Mouse (Mus musculus): Measurements from ENCODE around the gene Gp9.
A peak's percentile ranks its signal among the peaks of the same experiment; 100 is the strongest.
"Not testable (repeated sequence)": the region's sequence is repeated elsewhere in the genome, so short reads cannot be mapped to it uniquely, and the experiment has no call there.

Gp9 gene

DNA sequence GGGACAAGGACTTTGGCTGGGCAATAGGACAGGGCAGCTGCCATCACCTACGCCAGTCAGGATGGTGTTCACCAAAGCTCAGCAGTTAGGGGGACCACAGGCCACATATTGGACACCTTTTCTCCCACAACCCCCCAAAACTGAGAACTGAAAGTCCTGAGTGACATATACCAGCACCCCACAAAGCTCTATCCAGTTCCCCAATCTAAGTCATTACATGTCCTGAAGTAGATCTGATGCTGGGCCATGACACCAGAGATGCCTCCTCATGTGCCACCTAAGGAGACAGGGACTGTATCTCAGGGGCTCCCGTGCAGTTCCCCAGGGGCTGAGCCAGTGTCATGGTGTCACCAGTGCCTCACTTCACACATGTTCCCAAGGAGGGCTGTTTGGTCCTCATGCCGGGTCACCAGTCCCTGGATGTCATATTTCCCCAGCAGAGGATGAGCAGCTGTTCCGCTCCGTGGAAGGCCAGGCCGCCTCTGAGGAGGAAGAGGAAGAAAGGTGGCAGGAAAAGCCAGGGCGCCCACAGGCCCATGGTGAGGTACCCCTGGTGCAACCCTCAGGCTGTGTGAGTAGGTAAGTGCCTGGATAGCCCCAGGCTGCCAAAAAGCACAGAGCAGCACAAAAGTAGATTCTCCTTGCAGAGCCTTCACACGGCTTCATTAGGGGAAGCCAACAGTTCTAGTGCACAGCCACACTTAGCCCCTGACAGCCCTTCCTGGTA, 27.5 kb upstream of the Gp9 start:
- no peak for DNase-seq

DNA sequence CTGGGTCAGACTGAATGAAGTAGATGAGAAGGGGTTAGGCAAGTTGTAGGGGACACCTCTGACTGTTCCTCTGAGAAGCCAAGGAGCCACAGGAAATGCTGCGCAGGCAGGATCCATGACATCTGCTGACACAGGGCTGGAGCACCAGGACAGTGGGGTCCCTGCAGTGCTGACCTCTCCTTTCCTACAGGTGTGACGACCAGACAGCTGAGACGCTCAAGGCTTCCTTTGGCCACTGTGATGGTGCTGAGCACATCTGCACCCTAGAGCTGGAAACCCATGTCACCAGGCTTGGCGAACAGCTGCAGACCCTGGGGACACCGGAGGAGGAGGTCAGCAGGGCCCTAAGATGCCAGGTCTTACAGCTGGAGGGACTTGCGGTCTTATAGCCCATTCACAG, 26.3 kb upstream of the Gp9 start:
- DNase-seq: no peak

DNA sequence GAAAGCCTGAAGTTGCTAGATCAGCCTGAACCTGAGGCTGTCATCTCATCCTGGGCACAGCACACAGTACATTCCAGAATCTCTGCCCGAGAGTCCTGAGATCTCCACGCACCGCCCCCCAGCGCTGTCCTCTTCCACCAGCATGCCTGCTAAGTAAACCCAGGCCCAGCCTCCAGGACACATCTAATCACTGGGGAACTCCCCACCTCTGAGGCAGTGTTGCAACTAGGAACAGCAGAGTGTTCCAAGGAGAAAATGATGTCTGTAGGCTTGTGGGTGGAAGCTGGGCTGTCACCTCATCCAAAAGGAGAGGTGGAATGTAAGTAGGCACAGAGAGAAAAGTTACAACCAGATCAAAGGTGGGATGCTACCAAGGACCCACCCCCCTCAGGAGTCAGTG, 22.7 kb upstream of the Gp9 start:
- no peak for DNase-seq

DNA sequence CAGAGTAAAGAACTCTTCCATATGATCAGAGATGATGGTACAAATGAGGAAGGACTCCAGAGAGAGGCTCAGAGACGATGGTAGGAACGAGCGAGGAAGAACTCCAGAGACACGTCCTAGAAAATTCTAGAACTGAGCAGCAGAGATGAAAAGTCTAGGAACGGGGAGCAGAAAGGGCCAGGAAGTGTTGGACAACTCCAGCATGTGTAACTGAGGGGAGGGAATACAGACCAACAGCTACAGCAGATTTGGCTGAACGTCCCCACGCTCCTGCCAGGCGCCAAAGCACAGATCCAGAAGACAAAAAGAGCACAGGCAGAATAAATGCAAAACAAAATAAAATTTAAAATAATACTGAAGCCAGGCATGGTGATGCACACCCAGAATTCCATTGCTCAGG, 21.0 kb upstream of the Gp9 start:
- DNase-seq: no peak

DNA sequence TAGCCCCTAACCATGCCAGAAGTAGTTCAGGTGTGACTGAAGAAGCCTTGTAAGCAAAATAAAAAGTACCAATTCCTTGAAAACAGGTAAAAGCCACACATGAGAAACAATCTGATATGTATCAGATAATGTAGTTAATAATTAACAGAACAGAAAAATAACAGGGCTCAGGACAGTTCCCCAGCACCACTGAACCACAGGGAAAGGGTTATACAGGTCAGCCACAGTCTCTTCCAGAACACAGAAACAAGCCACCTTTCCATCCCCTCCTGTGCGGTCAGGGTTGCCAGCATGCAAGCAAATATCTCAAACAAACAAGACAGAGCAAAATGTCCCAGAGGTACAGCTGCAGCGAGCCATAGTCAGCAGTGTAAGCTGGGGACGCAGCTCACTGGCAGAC, 18.5 kb upstream of the Gp9 start:
- peak; percentile 2 for DNase-seq

DNA sequence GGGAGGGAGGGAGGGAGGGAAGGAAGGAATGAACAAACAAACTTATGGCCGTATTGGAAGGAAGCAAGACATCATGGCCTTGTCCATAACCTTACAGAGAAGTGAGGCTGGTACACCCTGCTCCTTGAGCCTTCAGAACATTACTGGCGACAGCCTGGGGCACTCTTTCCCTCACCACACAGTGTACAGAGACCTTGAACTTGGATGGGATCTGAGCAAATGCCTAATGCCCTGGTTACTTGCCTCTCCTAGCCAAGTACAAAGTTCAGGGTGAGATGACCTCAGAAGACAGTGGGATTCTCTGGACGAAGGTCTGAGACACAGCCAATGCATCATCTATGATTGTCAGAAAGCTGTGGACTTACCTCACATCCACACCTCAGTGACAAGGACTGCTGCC, 18.0 kb upstream of the Gp9 start:
- DNase-seq: peak; percentile 3

DNA sequence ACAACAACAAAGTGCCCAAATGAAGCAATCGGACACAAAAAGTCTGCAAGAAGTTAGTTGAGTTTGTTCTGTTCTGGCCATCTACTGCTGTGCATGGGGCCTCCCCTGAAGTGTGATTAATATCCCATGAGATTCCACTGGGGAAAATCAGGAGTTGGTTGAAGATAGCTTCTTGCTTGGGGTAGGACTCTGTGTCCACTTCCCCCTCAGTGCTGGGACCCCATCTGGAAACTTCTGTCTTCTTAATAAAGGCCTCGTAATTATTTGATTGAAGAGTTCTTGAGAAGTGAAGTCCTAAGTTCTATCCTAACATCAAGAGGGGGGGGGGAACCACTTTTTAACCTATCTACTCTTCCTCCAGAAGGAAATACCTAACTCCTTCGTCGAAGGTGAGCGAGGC, 15.7 kb upstream of the Gp9 start:
- peak; percentile 2 for DNase-seq

DNA sequence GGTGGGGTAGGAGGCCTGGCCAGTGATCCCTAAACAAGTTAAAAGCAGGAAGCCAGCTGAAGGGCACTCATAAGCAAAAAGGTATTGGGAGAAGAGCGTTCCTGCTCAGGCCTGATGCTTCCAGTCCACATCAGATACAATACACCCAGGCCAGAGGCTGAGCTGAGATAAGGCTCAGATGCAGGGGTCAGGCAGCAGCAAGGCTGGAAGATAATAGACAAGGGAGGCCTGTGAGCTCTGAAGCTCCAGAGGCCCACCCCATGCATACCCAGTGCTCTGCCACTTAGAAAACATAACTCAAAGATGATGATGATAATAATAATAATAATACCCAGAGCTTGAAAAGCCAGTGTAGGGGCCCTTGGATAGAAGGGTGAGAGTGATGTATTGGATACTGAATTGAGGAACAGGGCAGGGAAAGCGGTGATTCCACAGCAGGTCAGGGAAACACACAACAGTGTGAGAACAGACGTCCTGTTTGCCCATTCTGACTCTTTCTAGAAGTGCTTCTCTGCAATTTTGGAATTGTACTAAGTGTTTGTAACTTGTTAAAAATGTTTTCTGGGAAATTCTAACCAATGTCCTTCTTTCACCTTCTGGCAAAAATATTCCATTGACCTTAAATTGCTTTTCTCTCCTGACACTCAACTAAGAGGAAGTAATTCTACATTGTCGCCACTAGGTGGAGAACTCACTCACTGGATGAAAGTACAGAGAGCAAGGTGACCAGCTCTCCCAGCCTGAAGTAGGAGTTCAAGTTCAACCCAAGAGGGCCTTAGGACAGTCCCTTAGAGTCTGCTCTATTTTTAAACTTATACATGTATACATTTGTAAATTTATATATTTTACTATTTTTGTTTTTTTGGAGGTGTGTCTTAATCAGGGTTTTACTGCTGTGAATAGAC, 14.2 kb upstream of the Gp9 start:
- DNase-seq: peak; percentile 27

DNA sequence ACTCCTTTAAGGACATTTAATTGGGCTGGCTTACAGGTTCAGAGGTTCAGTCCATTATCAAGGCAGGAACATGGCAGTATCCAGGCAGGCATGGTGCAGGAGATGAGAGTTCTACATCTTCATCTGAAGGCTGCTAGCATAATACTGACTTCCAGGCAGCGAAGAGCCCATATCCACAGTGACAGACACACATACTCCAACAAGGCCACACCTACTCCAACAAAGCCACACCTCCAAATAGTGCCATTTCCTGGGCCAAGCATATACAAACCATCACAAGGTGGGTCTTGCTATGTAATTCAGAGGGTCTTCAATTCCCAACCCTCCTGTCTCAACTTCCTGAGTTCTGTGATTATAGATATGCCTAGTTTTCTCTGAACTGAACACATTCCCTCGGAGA, 13.6 kb upstream of the Gp9 start:
- DNase-seq: not testable (repeated sequence)

DNA sequence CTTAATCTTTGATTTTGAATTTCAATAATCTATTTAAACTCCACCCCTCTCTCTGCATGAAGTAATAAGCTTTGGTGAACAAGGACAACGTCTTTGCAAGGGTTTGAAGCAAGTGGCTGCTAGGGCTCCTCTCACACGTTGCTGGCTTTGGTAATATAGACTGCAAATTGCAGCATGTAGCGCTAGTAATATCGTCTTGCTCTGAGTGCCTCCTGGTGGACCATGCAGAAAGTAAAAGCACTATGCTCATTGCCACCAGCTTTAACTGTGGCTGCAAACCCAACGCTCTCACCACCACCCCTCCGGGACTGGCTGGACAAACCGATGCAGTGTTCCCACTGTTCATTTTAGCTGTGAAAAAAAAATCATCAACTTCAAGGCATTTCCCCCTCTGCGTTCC, 7.2 kb upstream of the Gp9 start:
- peak; percentile 53 for DNase-seq

DNA sequence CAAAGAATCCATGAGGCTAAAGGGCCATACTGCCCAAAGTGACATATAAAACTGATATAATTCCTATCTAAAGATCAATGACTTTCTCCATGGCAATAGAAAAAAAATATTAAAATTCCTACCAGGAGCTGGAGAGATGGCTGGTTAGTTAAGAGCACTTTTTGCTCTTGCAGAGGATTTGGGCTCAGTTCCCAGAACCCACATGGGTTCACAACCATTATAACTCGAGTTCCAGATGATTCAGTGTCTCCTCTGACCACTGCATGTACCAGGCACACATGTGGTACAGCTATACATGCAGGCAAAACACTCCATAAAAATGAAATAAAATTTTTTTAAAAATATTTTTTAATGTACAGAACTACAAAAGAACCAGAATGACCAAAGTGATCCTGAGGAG, 3.4 kb upstream of the Gp9 start:
- no peak for DNase-seq

DNA sequence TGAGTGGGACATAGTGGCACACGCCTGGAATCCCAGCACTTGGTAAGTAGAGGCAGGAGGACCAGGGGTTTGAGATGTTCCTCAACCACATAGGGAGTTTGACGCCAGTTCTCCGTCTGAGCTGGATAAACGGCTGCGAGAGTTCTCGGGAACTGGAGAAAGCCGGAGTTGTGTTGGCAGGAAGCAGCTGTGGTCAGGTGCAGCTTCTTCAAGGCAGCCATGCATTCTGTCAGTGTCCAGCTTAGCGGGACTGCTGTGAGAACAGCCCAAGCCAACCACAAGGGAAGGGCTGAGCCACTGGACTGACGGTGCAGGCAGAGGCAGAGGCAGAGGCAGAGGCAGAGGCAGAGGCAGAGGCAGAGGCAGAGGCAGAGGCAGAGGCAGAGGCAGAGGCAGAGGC, 3.0 kb upstream of the Gp9 start:
- no peak for DNase-seq

DNA sequence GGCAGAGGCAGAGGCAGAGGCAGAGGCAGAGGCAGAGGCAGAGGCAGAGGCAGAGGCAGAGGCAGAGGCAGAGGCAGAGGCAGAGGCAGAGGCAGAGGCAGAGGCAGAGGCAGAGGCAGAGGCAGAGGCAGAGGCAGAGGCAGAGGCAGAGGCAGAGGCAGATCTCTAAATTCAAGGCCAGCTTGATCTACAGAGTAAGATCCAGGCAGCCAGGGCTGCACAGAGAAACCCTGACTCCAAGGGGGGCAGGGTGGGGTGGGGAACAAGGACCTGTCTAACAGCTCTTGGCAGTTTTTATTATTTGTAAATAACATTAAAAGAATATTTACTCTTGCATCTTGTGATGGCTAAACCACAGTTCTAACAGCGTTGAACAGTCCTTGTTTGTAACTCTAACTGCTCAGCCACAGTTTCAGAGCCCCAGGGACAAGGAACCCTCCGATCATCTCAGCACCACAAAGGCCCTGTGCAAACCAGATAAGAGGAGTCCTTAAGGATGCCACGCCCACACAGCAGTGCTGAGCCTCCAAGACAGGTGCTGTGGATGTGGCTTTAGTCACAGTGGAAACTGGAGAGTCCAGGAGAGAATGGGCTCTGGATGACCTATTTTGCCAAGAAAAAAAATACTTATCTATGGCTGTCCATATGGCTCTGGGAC, 2.2 kb upstream of the Gp9 start:
- DNase-seq: no peak

DNA sequence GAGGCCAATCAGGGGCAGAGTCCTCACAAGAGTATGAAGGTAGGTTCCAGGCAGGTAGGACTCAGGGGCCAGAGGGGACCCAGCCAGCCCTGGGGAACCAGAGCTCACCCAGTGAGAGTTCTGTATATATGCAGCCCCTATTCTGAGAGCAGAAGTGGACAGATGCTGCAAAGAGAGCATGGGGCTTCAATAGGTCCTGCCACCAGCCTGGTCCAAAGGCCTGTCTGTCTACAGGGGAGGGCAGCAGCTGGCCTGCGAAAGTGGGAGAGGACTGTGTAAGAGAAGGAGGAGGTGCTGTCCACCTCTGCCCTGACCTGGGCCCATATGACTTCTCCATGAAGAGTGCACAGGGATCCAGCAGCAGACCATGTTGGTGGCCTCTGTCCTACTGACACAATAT, 1.2 kb upstream of the Gp9 start:
- DNase-seq: no peak

DNA sequence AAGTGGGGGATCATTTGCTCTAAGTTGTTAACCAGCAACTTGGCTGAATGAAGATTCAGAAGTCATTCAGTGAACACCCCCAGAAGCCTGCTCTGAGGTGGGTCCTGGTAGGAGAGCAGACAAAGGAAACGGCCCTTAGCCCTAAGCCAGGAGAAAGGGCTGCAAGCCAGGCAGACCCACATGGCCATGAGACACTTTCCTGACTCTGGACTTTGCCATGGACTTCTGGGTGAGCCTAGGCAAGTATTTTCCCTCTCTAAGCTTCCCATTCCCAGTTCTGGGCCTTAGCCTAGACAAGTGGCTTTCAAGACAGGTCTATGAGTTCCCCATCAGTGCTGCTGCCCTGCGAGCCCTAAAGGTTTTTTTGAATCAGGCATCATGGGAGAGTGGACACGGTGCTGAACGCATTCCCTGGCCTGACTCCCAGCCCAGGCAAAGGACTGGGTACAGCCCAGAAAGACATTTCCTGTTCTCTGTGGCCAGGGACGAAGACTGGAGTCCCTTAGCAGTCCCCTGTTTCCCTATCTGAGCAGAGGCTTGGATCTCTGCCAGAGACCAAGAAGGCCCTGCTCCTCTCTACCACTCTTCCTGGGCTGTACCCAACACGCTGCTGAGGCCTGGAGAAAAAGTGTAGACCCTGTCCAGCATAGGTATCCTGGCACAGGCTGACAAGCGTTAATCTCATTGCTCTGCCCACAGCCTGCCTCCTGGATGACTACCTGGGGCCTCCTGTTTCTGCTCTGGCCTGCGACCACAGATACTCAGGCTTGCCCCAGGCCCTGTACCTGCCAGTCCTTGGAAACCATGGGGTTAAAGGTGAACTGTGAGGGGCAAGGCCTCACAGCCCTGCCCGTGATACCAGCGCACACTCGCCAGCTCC, 662 bp downstream of the Gp9 start:
- DNase-seq: peak; percentile 42

DNA sequence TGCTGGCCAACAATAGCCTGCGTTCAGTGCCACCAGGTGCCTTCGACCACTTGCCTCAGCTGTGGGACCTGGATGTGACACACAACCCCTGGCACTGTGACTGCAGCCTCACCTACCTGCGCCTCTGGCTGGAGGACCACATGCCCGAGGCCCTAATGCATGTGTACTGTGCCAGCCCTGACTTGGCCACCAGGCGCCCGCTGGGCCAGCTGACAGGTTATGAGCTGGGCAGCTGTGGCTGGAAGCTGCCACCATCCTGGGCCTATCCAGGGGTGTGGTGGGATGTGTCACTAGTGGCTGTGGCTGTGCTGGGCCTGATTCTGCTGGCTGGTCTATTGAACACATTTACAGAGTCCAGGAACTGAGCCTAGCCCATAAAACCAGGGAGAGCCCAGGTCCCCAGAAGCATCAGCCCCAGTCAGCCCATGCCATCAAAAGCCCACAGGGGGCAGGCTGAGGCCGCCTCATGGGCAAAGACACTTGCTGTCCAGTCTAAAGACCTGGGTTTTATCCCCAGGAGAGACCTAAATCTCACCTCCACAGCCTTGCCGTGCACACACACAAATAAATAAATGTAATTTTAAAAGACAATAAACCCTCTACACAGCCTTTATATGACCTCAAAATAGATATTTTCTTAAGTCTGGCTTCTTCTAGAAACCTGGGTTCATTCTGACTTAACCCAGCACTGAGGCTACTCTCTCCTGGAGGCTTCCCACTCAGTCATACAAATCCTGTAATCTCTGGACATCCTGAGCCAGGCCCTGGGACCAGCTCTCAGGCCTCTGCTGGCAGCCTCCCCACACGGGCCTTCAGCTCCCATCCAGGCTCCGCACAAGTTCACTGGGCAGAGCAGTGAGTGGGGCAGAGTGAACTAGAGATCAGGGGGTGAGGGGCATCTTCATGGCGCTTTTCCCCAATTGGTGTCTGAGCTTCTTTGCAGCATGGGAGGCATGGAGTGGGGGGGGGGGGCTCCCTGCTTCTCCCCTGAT, 1.6 kb downstream of the Gp9 start:
- peak; percentile 32 for DNase-seq

DNA sequence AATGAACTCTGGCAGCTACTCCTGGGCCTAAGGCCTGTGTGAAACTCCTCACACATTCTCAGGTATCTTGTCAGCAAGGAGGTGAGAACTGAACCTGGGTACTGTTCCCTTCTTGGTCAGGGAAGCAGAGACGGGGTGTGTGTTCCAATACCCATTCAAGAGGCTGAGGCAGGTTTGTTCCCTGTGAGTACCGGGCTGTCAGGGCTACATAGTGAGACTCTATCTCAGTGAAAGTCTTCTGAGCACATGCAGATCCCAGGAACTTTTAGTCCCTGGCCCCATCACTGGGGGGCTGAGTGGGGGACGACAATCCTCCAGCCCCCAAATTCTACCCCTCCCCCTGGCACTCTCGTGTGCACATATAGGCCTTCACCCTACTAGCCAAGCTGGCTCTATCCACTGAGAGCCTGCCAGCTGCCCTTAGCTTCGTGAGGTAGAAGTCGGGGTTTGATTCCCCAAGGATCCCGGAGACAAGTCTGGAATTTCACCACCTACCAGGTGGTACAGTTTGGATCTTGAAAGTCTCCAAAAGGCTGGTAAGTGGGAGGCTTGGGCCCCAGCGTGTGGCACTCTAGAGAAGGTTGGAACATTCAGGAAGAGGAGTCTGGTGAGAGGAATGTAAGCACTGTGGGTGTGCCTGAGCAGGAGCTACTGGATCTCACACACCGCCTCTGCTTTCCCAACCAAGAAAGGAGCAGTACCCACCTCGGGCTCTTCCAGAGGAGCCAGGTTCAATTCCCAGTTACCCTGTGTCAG, 2.9 kb downstream of the Gp9 start:
- no peak for DNase-seq

DNA sequence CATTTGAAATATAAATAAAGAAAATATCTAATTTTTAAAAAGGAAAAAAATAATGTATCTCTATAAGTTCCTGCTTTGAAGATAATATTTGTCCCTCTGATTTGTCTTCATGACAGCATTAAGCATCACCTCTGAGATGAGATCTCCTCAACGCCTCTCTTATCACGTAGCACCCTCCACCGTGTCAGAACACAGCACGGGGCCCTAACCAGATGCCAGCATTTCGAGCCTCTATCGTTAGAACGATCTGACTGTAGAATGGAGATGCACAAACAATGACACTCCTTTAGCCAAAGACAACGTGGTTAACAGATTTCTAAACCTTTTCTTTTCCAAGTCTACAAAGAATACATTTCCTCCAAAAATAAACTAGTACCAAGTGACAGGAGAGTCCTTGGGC, 6.2 kb downstream of the Gp9 start:
- DNase-seq: no peak

DNA sequence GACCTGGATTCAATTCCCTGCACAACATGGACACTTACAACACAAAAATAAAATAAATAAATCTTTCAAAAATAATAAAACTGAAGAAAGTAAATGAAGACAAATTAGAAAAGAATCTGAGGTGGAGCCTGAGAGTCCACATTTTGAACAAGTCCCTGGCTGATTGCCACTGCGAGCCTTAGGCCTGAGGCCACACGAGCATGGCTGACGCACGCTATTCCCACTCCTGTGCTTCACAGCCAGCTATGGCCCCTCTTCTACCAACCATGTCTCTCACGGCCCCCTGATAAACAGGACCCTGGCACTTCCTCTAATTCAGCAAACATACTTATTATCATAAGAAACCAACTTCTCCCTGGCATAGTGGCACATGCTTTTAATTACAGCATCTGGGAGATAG, 8.7 kb downstream of the Gp9 start:
- no peak for DNase-seq

DNA sequence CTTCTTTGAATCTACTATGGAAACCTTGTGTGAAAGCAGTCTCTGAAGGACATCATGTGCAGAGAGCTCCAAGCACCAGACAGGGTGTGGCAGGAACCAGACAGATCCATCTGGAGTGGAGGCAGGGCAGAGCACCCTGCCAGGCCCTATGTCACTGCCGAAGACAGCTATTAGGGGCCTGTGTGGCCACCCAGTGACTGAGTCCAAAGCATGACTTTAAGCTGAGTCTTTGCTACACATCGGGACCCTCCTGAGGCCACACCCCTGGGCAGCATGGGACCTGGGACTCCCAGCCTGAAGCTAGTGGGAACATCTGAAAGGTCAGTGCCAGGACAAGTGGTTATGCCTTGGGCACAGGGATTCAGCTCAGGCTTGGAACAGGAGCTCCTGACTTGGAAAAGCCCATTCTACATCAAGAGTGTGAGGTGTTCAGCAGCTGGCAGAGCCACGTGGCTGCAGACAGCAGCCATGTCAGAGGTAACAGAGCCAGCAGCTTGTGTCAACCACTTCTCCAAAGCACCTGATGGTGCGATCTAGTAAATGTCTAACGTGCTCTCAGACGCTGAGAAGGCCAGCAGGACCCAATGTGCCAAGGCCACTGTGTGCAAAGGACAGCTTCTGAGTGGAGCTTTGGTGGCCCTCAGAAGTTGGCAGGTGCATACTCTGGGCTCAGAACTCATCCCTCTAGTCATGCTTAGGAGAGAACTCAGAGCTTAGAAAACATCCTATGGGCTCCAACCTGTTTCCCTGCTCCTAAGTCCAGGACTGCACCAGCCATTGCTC, 9.4 kb downstream of the Gp9 start:
- no peak for DNase-seq
